Mouse (Mus musculus) hindbrain, embryonic 16.5 days (tissue): ENCODE data around the gene Tatdn2. TPM values are rescaled to one million over a fixed set of nuclear protein-coding genes. Genes with fewer than 3 reads are reported as not detected.

ENCODE experiments used
- ATAC-seq: fragments of 200-750 bp; cut with Nextera tagmentation; 2 replicates; pipeline ENCODE4 v1.8.0; 2017; ENCODE audit warnings: moderate TSS enrichment, moderate library complexity
- H3K27ac ChIP-seq: fragments of 300-500 bp; sonication (generic); 2 replicates; pipeline ENCODE4 v1.5.1; 2014; ENCODE audit warnings: low read depth, mild to moderate bottlenecking, control low read depth, low read length, moderate library complexity
- H3K27me3 ChIP-seq: fragments of 300-500 bp; sonication (generic); replicated peaks from 2 replicates; pipeline ENCODE4 v1.6.1; 2014; ENCODE audit warnings: low read length; ENCODE audit not compliant: control insufficient read depth, insufficient read depth
- H3K36me3 ChIP-seq: fragments of 300-500 bp; sonication (generic); 2 replicates; pipeline ENCODE4 v1.6.1; 2014; ENCODE audit warnings: mild to moderate bottlenecking, low read length, moderate library complexity, mixed read lengths; ENCODE audit not compliant: control insufficient read depth, insufficient read depth
- H3K4me1 ChIP-seq: fragments of 300-500 bp; sonication (generic); 2 replicates; pipeline ENCODE4 v1.6.1; 2014; ENCODE audit warnings: low read depth, low read length; ENCODE audit not compliant: control insufficient read depth, insufficient read depth
- H3K4me2 ChIP-seq: fragments of 300-500 bp; sonication (generic); 2 replicates; pipeline ENCODE4 v1.6.1; 2014; ENCODE audit warnings: mild to moderate bottlenecking, low read length, control low read depth, moderate library complexity
- H3K4me3 ChIP-seq: fragments of 300-500 bp; sonication (generic); 2 replicates; pipeline ENCODE4 v1.5.1; 2014; ENCODE audit warnings: mild to moderate bottlenecking, low read length, control low read depth, moderate library complexity
- H3K9ac ChIP-seq: fragments of 300-500 bp; sonication (generic); 2 replicates; pipeline ENCODE4 v1.6.1; 2014; ENCODE audit warnings: low read depth, mild to moderate bottlenecking, control low read depth, low read length, moderate library complexity
- H3K9me3 ChIP-seq: fragments of 300-500 bp; sonication (generic); 2 replicates; pipeline ENCODE4 v1.6.1; 2014; ENCODE audit warnings: mild to moderate bottlenecking, low read length, moderate library complexity; ENCODE audit not compliant: control insufficient read depth
- WGBS: fragments of 180-500 bp; shearing (Covaris S2); extraction: QIAGEN DNeasy Blood & Tissue Kit; methylation state at CpG from one replicate; pipeline ENCODE4 v1.1.7; 2014; 5-methylcytosine and 5-hydroxymethylcytosine counted together
- polyA plus RNA-seq: library from polyadenylated mRNA; unstranded; fragments of >200 nt; fragmentation: Nextera tagmentation; extraction: Ambion mirVana; gene quantifications from 2 replicates; pipeline ENCODE4 v1.2.1, GENCODE M21; 2015

The Tatdn2 gene
- polyA plus RNA-seq, 1 experiment from 2014 or later = 0.56 TPM

DNA sequence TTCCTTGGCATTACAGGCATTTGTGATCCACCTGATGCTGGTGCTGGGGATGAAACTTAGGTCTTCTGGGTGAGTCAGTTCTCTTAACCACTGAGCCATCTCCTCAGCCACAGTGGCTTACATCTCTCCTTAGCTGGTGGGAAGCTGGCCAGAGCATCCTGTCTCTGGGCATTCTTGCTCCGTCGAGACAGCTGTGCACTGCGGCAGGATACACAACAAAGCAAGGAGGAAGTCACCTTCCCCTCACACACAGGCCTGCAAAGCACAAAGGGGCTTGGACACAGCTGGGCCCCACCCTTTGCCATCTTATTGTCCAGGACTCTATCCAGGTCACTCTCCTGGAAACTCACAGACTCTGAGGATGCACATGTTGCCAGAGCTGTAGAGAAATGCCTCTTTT lies 38.6 kb upstream of the Tatdn2 start:
- Histone ChIP-seq H3K9ac (no peak overlapping the region), H3K4me2 (no peak overlapping the region), H3K4me3 (no peak overlapping the region), H3K27me3 (no peaks in the 10 kb centered on the region), H3K9me3 (no peaks in the 10 kb centered on the region), H3K4me1 (no peaks in the 10 kb centered on the region), H3K36me3 (no peaks in the 10 kb centered on the region), H3K27ac (no peak overlapping the region)
- WGBS = 62% methylated on average over 3 of the region's 3 CpGs
- no peak for ATAC-seq

DNA sequence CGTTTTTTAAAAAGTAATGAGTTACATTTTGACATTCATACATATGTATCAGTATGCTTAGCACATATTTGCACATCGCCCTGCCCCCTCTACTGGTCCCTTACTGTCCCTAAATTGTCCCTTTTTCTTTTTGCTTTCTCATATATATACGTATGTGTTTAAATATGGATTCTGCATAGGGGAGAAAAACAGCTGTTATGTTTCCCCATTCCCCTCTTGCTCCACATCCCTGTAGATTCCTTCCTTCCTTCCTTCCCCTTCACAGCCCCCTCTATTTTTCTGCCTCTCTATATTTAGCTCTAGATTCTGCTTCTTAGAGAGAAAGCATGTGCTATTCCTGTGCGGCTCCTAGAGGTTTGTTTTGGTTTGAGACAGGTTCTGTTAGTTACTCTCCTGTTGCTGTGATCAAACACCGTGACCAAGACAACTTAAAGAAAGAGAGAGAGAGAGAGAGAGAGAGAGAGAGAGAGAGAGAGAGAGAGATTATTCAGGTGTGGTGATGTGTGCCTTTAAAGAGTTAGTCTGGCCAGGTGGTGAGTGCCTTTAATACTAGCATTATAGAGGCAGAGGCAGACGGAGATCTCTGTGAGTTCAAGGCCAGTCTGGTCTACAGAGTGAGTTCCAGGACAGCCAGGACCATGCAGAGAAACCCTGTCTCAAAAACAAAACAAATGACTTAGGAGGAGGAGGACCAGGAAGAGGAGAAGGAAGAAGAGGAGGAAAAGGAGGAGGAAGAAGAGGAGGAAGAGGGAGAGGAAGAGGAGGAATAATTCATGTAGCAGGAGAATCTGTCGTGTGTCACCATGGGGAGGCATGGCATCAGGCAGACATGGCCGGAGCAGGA lies 37.0 kb upstream of the Tatdn2 start:
- Histone ChIP-seq H3K4me3 (no peak overlapping the region), H3K27me3 (no peaks in the 10 kb centered on the region), H3K27ac (no peak overlapping the region), H3K36me3 (no peaks in the 10 kb centered on the region), H3K4me2 (no peak overlapping the region), H3K9me3 (no peaks in the 10 kb centered on the region), H3K9ac (no peak overlapping the region), H3K4me1 (no peaks in the 10 kb centered on the region)
- WGBS = 74% methylated on average over 8 of the region's 8 CpGs
- no peak for ATAC-seq

DNA sequence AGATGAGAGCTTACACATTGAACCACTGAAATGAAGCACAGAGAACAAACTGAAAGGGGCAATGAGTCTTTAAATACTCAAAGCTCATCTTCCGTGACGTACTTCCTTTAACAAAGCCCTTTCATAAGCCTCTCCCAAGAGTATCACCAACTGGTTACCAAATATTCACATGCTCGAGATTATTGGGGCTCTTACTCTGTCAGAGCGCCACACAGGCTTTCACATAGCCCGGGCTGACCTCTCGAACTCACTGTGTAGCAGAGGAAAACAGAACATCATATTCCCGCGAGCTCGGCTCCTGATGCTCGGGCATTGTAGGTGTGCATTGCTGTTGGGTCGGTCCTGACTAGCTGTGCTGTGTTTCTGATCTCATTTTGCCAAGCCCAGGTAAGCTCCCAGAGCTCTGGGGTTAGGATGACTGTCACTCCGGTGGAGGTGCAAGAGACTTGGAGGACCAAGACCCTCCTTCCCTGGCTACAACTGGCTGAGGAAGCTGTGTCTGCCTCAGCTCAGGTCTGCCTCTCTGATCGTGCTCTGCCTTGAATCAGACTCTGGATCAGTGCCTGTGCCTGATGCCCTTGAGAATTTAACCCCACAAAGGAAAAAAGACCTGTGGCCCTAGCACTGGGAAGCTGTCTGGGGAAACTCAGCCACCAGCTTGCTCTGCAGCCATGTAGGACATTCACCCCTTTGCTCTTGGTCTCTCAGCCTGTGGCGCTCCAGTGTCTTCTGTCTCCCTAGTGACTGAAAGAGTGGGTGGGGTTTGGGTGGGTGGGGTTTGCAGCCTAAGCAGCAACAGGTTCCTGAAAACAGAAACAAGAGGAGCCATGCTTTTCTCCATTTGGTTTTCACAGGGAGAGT lies 36.1 kb upstream of the Tatdn2 start:
- Histone ChIP-seq H3K9me3 (no peaks in the 10 kb centered on the region), H3K4me2 (no peak overlapping the region), H3K27me3 (no peaks in the 10 kb centered on the region), H3K4me3 (no peak overlapping the region), H3K4me1 (no peaks in the 10 kb centered on the region), H3K27ac (no peak overlapping the region), H3K36me3 (no peaks in the 10 kb centered on the region), H3K9ac (no peak overlapping the region)
- 70% methylated on average over 14 of the region's 14 CpGs for WGBS
- no peak for ATAC-seq

DNA sequence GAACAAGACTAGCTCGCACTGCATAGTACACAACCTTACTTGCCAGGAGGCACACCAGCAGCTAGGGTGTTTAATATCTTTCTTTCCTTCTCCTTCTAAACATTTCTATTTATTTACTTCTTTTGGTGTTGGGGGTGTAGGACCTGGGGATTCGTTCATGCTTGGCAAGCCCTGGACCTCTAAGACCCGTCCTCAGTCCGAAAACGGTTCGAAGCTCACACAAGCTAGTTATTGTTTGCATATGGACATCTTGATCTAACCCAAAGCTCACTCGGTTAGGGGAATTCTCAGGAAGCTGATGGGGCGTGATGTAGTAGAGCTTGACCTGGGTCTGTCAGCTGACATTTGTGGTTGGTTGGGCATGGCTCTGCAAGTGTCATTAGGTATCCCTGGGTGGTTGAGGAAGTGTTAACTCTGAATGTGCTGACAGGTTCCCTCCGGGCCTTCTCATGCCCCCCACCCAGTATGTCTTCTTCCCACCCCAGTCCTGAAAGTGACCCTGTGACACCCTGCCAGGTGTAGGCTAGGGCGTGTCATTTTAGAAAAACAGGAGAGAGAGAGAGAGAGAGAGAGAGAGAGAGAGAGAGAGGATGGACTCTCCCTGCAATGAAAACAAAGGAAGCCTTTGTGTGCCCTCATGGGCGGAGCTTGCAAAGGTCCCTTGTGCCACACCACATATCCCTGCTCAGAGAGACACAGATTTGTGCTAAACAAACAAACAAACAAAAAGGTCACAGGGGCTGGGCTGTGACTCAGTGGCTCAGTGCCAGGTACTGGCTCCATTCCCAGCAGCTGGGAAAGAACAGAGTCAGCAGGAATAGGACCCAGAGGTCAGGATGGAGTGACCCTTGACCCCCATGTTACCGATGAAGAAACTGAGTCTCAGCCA lies 35.3 kb upstream of the Tatdn2 start:
- no peaks in the 10 kb centered on the region for H3K36me3 ChIP-seq
- H3K27ac ChIP-seq = no peak overlapping the region
- no peak overlapping the region for H3K4me2 ChIP-seq
- H3K4me3 ChIP-seq = no peak overlapping the region
- no peaks in the 10 kb centered on the region for H3K27me3 ChIP-seq
- ATAC-seq = no peak
- no peaks in the 10 kb centered on the region for H3K9me3 ChIP-seq
- H3K9ac ChIP-seq = no peak overlapping the region
- WGBS = 72% methylated on average over 12 of the region's 12 CpGs
- no peaks in the 10 kb centered on the region for H3K4me1 ChIP-seq

DNA sequence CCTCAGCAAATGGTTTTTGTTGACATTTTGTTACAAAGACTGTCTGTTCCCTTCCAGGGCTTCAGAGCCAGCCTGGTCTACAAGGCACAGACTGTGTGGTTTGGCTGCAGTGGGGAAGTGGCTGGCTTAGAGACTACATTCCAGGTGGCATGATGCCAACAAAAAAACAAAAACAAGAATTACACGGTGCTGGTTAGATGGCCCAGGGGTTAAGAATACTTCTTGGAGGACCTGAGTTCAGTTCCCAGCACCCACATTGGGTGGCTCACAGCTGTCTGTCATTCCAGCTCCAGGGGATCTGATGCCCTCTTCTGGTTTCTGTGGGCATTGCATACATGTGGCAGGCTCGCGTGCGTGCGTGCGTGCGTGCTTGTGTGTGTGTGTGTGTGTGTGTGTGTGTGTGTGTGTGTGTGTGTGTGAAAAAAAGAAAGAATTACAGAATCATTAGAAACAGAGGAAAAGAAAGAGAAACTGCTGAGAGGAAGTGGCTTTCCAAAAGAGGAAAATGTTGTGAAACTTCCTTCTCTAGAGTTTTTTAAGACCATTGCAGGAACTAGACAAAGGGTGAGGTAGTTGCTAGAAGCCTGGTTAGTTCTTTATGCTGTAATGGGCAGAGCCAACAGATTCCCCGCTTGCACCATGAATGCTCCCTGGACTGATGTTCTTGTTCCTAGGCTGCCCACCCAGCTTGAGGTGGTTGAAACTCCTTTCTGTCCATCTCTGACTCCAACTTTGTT lies 33.7 kb upstream of the Tatdn2 start:
- no peaks in the 10 kb centered on the region for H3K9me3 ChIP-seq
- no peak overlapping the region for H3K4me3 ChIP-seq
- H3K4me1 ChIP-seq = no peaks in the 10 kb centered on the region
- H3K9ac ChIP-seq = no peak overlapping the region
- no peaks in the 10 kb centered on the region for H3K27me3 ChIP-seq
- no peaks in the 10 kb centered on the region for H3K36me3 ChIP-seq
- no peak for ATAC-seq
- 93% methylated on average over 8 of the region's 8 CpGs for WGBS
- H3K27ac ChIP-seq = no peak overlapping the region
- H3K4me2 ChIP-seq = no peak overlapping the region

DNA sequence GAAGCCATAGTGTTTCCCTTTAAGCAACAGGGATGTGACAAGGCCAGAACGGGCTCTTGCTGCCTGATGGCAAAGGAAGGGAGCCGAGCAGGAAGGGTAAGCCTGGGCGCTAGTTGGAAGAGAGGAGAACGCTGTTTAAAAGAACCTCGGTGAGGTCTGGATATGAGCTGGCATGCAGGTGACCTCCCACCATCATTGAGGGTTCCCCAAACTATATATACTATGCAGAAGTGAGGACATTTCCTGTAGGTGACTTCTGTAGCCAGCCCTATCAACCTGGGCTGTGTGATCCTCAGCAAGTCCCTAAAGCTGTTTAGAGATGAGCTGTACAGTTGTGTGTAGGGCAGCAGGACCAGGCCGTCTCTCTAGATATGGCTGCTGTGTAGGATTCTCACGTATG lies 32.5 kb upstream of the Tatdn2 start:
- Histone ChIP-seq H3K4me3 (no peak overlapping the region), H3K27ac (no peak overlapping the region), H3K9ac (no peak overlapping the region), H3K9me3 (no peaks in the 10 kb centered on the region), H3K36me3 (no peaks in the 10 kb centered on the region), H3K4me2 (no peak overlapping the region), H3K4me1 (no peaks in the 10 kb centered on the region), H3K27me3 (no peaks in the 10 kb centered on the region)
- 94% methylated on average over 7 of the region's 7 CpGs for WGBS
- ATAC-seq = no peak

DNA sequence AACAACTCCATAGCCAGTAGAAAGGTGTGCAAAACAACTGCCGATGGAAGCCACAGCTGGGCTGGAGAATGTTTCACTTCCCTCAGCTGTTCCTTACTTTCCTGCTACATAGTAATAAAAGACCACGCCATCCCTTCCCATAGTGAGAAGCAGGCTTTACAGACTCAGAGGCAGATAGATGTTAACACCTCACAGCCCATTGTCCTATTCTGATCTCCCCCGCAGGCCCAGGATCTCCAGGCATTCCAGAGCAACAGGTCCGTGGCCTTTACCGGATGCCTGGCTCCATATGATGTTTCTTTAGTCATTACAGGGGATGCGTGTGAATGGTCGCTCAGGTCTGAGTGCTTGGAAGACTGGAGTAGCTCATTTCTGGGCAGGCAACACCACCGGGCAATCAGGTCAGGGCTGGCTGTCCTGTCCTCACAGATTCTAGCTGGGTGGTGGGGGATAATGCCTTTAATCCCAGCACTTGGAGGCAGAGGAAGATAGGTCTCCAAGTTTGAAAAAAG lies 29.2 kb upstream of the Tatdn2 start:
- no peaks in the 10 kb centered on the region for H3K36me3 ChIP-seq
- H3K27ac ChIP-seq = no peak overlapping the region
- H3K4me2 ChIP-seq = no peak overlapping the region
- H3K4me3 ChIP-seq = no peak overlapping the region
- H3K4me1 ChIP-seq = no peaks in the 10 kb centered on the region
- H3K9me3 ChIP-seq = no peaks in the 10 kb centered on the region
- WGBS = 72% methylated on average over 8 of the region's 8 CpGs
- ATAC-seq = no peak
- H3K9ac ChIP-seq = no peak overlapping the region
- no peaks in the 10 kb centered on the region for H3K27me3 ChIP-seq

DNA sequence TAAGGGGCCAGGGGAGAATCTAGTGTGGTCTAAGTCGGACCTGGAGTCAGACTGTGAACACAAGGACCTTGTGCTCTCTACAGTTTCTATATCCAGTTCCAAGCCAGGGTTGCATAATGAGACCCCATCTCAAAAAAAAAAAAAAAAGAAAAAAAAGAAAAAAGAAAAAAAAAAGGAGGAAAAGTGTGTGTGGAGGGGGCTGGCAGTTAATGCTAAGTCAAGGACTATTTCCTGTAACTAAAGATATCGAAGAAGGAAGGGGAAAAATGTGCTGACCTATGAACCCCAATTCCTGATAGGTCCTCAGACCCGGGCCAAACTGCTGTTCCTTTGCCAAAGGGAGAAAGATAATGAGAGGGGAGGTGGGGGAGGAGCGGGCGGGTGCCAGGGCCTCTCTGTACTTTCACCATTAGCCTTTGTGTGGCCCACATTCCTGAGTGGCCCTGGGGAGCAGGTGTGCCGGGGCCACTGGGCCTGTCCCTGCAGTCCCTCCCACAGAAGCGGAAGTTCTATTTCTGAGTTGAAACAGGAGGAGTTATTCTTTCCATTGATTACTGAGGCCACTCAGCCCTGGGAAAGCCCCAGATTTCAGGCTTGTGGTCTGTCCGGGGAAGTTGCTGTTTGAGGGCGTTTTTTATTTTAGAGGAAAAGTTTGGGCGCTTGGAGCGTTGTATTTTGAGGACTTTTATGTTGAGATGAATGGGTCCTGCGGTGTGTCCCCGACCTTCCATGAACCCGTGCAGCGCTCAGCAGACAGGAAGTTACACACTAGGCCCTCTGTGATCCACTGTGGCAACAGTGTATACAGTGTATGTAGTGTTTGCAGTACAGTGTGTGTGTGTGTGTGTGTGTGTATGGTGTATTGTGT lies 28.3 kb upstream of the Tatdn2 start:
- H3K4me2 ChIP-seq = no peak overlapping the region
- H3K9ac ChIP-seq = no peak overlapping the region
- no peaks in the 10 kb centered on the region for H3K27me3 ChIP-seq
- no peaks in the 10 kb centered on the region for H3K36me3 ChIP-seq
- WGBS = 47% methylated on average over 15 of the region's 15 CpGs
- ATAC-seq = no peak
- no peaks in the 10 kb centered on the region for H3K9me3 ChIP-seq
- H3K4me3 ChIP-seq = no peak overlapping the region
- no peaks in the 10 kb centered on the region for H3K4me1 ChIP-seq
- H3K27ac ChIP-seq = no peak overlapping the region
